Mouse (Mus musculus): ENCODE results near the gene Fam177a. TPM values are rescaled to one million over a fixed set of nuclear protein-coding genes. Genes with fewer than 3 reads are reported as not detected.
"Not testable (repeated sequence)": the region's sequence is repeated elsewhere in the genome, so short reads cannot be mapped to it uniquely, and the experiment has no call there.

The Fam177a gene
- polyA plus RNA-seq (2015; fragmentation: Nextera tagmentation; extraction: Ambion mirVana): 6.8 and 7.9 TPM in 2 replicates

DNA sequence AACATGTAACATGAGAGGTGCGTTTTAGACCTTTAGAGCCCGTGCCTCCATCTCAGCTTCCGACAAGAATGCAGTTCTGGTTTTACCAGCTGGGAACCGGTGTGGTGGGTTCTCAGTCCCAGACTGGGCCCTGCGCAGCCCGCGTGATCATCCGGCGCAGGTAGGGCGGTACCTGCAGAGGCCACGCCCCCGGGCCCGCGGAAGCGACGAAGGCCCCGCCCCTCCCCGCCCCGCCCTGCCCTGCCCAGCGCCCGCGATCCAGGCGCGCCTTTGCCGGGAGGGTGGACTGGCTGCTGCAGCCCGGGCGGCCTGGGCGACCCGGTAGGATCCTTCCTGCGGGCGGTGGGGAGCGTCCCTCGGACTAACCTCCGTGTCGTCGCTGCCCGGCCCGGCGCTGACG is at the start of gene Fam177a:
TSS of gene Fam177a (plus strand) at position 228 of the 400 bp plus-strand sequence.
- WGBS (ENCODE audit: insufficient replicate concordance): no CpG with 5 or more reads among the region's 40 CpGs
- H3K36me3 ChIP-seq (ENCODE audit: control insufficient read depth, insufficient read depth); H3K4me2 ChIP-seq (ENCODE audit: low read depth, low read length); H3K27ac ChIP-seq (ENCODE audit: low read length); H3K27me3 ChIP-seq (ENCODE audit: control insufficient read depth, insufficient read depth, low read depth, low read length); H3K4me3 ChIP-seq (ENCODE audit: low read depth, low read length); H3K4me1 ChIP-seq (ENCODE audit: control insufficient read depth, low read depth, low read length); H3K9ac ChIP-seq (ENCODE audit: low read depth, low read length); H3K9me3 ChIP-seq (replicated peaks; ENCODE audit: control insufficient read depth, low read length): not testable (repeated sequence)
- ATAC-seq (ENCODE audit: low read depth): peak; percentile 98

- Histone ChIP-seq H3K9ac (ENCODE audit: low read depth, low read length) (no peak overlapping the region), H3K4me1 (ENCODE audit: control insufficient read depth, low read depth, low read length) (peaks cover 16% of the 10 kb centered on the region), H3K27me3 (ENCODE audit: control insufficient read depth, insufficient read depth, low read depth, low read length) (no peaks in the 10 kb centered on the region), H3K36me3 (ENCODE audit: control insufficient read depth, insufficient read depth) (no peaks in the 10 kb centered on the region), H3K27ac (ENCODE audit: low read length) (no peak overlapping the region), H3K4me2 (ENCODE audit: low read depth, low read length) (no peak overlapping the region), H3K9me3 (replicated peaks; ENCODE audit: control insufficient read depth, low read length) (no peaks in the 10 kb centered on the region), H3K4me3 (ENCODE audit: low read depth, low read length) (no peak overlapping the region)
- WGBS (ENCODE audit: insufficient replicate concordance): 82% methylated on average over 2 of the region's 2 CpGs
- no peak for ATAC-seq (ENCODE audit: low read depth)
Observed at GRCm38 (mm10) chr12:55075296-55075695, 49.0 kb upstream of the Fam177a start.

DNA sequence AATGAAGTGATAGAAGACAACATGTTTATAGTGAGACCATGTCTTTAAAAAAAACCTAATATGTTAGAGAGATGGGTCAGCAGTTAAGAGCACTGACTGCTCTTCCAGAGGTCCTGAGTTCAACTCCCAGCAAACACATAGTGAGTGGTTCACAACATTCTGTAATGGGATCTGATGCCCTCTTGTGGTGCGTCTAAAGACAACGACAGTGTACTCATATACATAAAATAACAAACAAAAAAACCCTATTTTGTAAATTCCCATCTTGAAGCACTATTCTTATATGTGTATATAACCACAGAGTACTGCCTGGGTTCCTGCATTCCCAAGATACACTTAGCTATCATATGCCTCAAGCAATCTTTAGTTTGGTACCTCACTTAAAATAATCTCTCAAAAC is 45.6 kb upstream of the Fam177a start:
- ATAC-seq (ENCODE audit: low read depth); H3K4me1 ChIP-seq (ENCODE audit: control insufficient read depth, low read depth, low read length); H3K9me3 ChIP-seq (replicated peaks; ENCODE audit: control insufficient read depth, low read length); H3K36me3 ChIP-seq (ENCODE audit: control insufficient read depth, insufficient read depth); H3K27ac ChIP-seq (ENCODE audit: low read length); H3K27me3 ChIP-seq (ENCODE audit: control insufficient read depth, insufficient read depth, low read depth, low read length); H3K9ac ChIP-seq (ENCODE audit: low read depth, low read length): not testable (repeated sequence)
- 29% methylated on average over 2 of the region's 2 CpGs for WGBS (ENCODE audit: insufficient replicate concordance)
- H3K4me3 ChIP-seq (ENCODE audit: low read depth, low read length): peak overlapping the region; percentile 36; the same call in 1 of the 2 replicates
- H3K4me2 ChIP-seq (ENCODE audit: low read depth, low read length): peak overlapping the region; percentile 48

- Histone ChIP-seq H3K4me2 (ENCODE audit: low read depth, low read length) (peak within 1 kb of the TSS; percentile 76), H3K4me3 (ENCODE audit: low read depth, low read length) (peak within 1 kb of the TSS; percentile 77), H3K27ac (ENCODE audit: low read length) (peak within 1 kb of the TSS; percentile 87), H3K9ac (ENCODE audit: low read depth, low read length) (peak within 1 kb of the TSS; percentile 83)
- not testable (repeated sequence) for H3K36me3 ChIP-seq (ENCODE audit: control insufficient read depth, insufficient read depth); H3K27me3 ChIP-seq (ENCODE audit: control insufficient read depth, insufficient read depth, low read depth, low read length); H3K4me1 ChIP-seq (ENCODE audit: control insufficient read depth, low read depth, low read length); H3K9me3 ChIP-seq (replicated peaks; ENCODE audit: control insufficient read depth, low read length)
- ATAC-seq (ENCODE audit: low read depth): peak; percentile 96
- under 1% methylated on average over 60 of the region's 60 CpGs for WGBS (ENCODE audit: insufficient replicate concordance)
Observed at GRCm38 (mm10) chr12:55079726-55080600, 44.3 kb upstream of the Fam177a start, which contains the start of the genes 2700097O09Rik and Srp54a. 2700097O09Rik (minus strand) TSS chr12:55080110. Srp54a (plus strand) TSS chr12:55080262.

DNA sequence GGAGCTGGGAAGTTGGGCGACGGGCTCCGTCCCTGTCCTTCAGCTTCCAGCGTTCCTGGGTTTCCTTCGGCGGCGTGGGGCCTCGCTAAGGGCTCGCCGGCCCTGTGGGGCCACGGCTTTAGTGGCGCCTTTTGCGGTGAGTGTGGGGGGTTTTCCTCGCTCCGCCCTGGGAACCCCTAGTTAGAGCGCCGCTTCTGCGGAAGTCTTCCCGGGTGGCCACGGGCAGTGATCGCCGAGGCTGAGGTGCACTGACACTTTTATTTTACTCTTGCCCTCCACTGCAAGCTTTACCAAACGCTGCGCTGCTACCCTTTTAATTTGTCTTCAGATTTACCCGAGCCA is 43.7 kb upstream of the Fam177a start:
- Histone ChIP-seq H3K27ac (ENCODE audit: low read length) (peak overlapping the region; percentile 85), H3K4me3 (ENCODE audit: low read depth, low read length) (peak overlapping the region; percentile 77), H3K9ac (ENCODE audit: low read depth, low read length) (peak overlapping the region; percentile 83), H3K4me2 (ENCODE audit: low read depth, low read length) (peak overlapping the region; percentile 47)
- H3K4me1 ChIP-seq (ENCODE audit: control insufficient read depth, low read depth, low read length); H3K9me3 ChIP-seq (replicated peaks; ENCODE audit: control insufficient read depth, low read length); H3K36me3 ChIP-seq (ENCODE audit: control insufficient read depth, insufficient read depth); H3K27me3 ChIP-seq (ENCODE audit: control insufficient read depth, insufficient read depth, low read depth, low read length): not testable (repeated sequence)
- peak; percentile 14 for ATAC-seq (ENCODE audit: low read depth)
- 0% methylated on average over 25 of the region's 25 CpGs for WGBS (ENCODE audit: insufficient replicate concordance)

GRCm38 (mm10) chr12:55092127-55092526 is 32.1 kb upstream of the Fam177a start:
- H3K36me3 ChIP-seq (ENCODE audit: control insufficient read depth, insufficient read depth): not testable (repeated sequence)

DNA sequence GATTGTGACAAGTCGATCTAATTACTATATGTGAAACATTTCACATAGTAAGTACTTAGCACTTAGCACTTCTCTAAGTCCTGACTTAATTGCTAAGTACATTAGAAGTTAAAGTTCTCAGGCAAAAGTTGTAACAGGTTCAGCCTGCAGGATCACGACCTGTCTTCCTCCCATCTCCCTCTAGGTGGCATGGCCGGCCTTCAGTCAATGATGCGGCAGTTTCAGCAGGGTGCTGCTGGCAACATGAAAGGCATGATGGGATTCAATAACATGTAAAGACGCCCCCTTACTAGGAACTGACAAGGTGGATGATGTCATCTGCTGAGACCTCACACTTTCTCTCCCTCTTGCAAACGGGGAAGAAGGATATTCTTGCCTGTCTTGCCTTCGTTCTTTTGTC is 11.7 kb upstream of the Fam177a start:
- not testable (repeated sequence) for H3K36me3 ChIP-seq (ENCODE audit: control insufficient read depth, insufficient read depth); H3K27me3 ChIP-seq (ENCODE audit: control insufficient read depth, insufficient read depth, low read depth, low read length); H3K4me1 ChIP-seq (ENCODE audit: control insufficient read depth, low read depth, low read length); H3K9me3 ChIP-seq (replicated peaks; ENCODE audit: control insufficient read depth, low read length); H3K4me2 ChIP-seq (ENCODE audit: low read depth, low read length); H3K4me3 ChIP-seq (ENCODE audit: low read depth, low read length); ATAC-seq (ENCODE audit: low read depth); H3K9ac ChIP-seq (ENCODE audit: low read depth, low read length); H3K27ac ChIP-seq (ENCODE audit: low read length)
- no CpG with 5 or more reads among the region's 7 CpGs for WGBS (ENCODE audit: insufficient replicate concordance)

More at GRCm38 (mm10) chr12:55092127-55092526, 32.1 kb upstream of the Fam177a start:
- not testable (repeated sequence) for H3K27me3 ChIP-seq (ENCODE audit: control insufficient read depth, insufficient read depth, low read depth, low read length); H3K9me3 ChIP-seq (replicated peaks; ENCODE audit: control insufficient read depth, low read length); H3K4me1 ChIP-seq (ENCODE audit: control insufficient read depth, low read depth, low read length); H3K4me3 ChIP-seq (ENCODE audit: low read depth, low read length); H3K4me2 ChIP-seq (ENCODE audit: low read depth, low read length); H3K27ac ChIP-seq (ENCODE audit: low read length); H3K9ac ChIP-seq (ENCODE audit: low read depth, low read length); ATAC-seq (ENCODE audit: low read depth)
- 88% methylated on average over 1 of the region's 7 CpGs for WGBS (ENCODE audit: insufficient replicate concordance)

- H3K4me2 ChIP-seq (ENCODE audit: low read depth, low read length); H3K4me1 ChIP-seq (ENCODE audit: control insufficient read depth, low read depth, low read length); H3K36me3 ChIP-seq (ENCODE audit: control insufficient read depth, insufficient read depth); H3K27ac ChIP-seq (ENCODE audit: low read length); H3K27me3 ChIP-seq (ENCODE audit: control insufficient read depth, insufficient read depth, low read depth, low read length); H3K4me3 ChIP-seq (ENCODE audit: low read depth, low read length); H3K9me3 ChIP-seq (replicated peaks; ENCODE audit: control insufficient read depth, low read length); H3K9ac ChIP-seq (ENCODE audit: low read depth, low read length): not testable (repeated sequence)
- peak; percentile 75 for ATAC-seq (ENCODE audit: low read depth)
- WGBS (ENCODE audit: insufficient replicate concordance): no CpG with 5 or more reads among the region's 18 CpGs
Observed at GRCm38 (mm10) chr12:55124731-55125130, 462 bp downstream of the Fam177a start.

GRCm38 (mm10) chr12:55135540-55135939 is 11.3 kb downstream of the Fam177a start:
- not testable (repeated sequence) for ATAC-seq (ENCODE audit: low read depth); H3K36me3 ChIP-seq (ENCODE audit: control insufficient read depth, insufficient read depth); H3K4me3 ChIP-seq (ENCODE audit: low read depth, low read length); H3K9me3 ChIP-seq (replicated peaks; ENCODE audit: control insufficient read depth, low read length); H3K4me2 ChIP-seq (ENCODE audit: low read depth, low read length); H3K27ac ChIP-seq (ENCODE audit: low read length); H3K4me1 ChIP-seq (ENCODE audit: control insufficient read depth, low read depth, low read length); H3K9ac ChIP-seq (ENCODE audit: low read depth, low read length); H3K27me3 ChIP-seq (ENCODE audit: control insufficient read depth, insufficient read depth, low read depth, low read length)
- WGBS (ENCODE audit: insufficient replicate concordance): no CpG with 5 or more reads among the region's 6 CpGs
